Mouse (Mus musculus) ovary, adult 18-20 months (tissue): ENCODE measurements around the gene Dppa2.
"Not testable (repeated sequence)": the region's sequence is repeated elsewhere in the genome, so short reads cannot be mapped to it uniquely, and the experiment has no call there.

Experiments
- DNase-seq: peaks from one replicate; pipeline ENCODE4 v3.0.0; 2022; ENCODE audit warnings: low spot score, mixed read lengths

The Dppa2 gene

GRCm38 (mm10) chr16:48303509-48303908 lies at the start of gene Dppa2:
Gene Dppa2 (plus strand): TSS chr16:48303908.
- no peak for DNase-seq

- DNase-seq: no peak
Measured at GRCm38 (mm10) chr16:48254584-48254983, 49.1 kb upstream of the Dppa2 start.

- DNase-seq: no peak
Measured at GRCm38 (mm10) chr16:48259519-48259918, 44.2 kb upstream of the Dppa2 start.

GRCm38 (mm10) chr16:48262901-48263300 lies 40.8 kb upstream of the Dppa2 start:
- DNase-seq: no peak

GRCm38 (mm10) chr16:48265856-48266255 lies 37.9 kb upstream of the Dppa2 start:
- DNase-seq: peak; percentile 2

GRCm38 (mm10) chr16:48276940-48277339 lies 26.8 kb upstream of the Dppa2 start:
- no peak for DNase-seq

GRCm38 (mm10) chr16:48280883-48281282 lies 22.8 kb upstream of the Dppa2 start:
- DNase-seq: no peak

- DNase-seq: no peak
Measured at GRCm38 (mm10) chr16:48282801-48283200, 20.9 kb upstream of the Dppa2 start.

GRCm38 (mm10) chr16:48283517-48283916 lies 20.2 kb upstream of the Dppa2 start, which contains the start of gene Dppa4:
Gene Dppa4 (plus strand): TSS chr16:48283733.
- DNase-seq: no peak

- DNase-seq: no peak
Measured at GRCm38 (mm10) chr16:48285517-48285916, 18.2 kb upstream of the Dppa2 start.

GRCm38 (mm10) chr16:48297384-48298136 lies 6.1 kb upstream of the Dppa2 start:
- no peak for DNase-seq

- no peak for DNase-seq
Measured at GRCm38 (mm10) chr16:48299884-48300283, 3.8 kb upstream of the Dppa2 start.

GRCm38 (mm10) chr16:48303983-48304382 lies 275 bp downstream of the Dppa2 start:
- DNase-seq: no peak

- DNase-seq: not testable (repeated sequence)
Measured at GRCm38 (mm10) chr16:48308916-48309315, 5.2 kb downstream of the Dppa2 start.

GRCm38 (mm10) chr16:48309912-48310630 lies 6.4 kb downstream of the Dppa2 start:
- DNase-seq: no peak

- DNase-seq: no peak
Measured at GRCm38 (mm10) chr16:48315294-48315693, 11.6 kb downstream of the Dppa2 start.

GRCm38 (mm10) chr16:48320781-48321180 lies 17.1 kb downstream of the Dppa2 start:
- no peak for DNase-seq

- DNase-seq: no peak
Measured at GRCm38 (mm10) chr16:48323133-48323532, 19.4 kb downstream of the Dppa2 start.

GRCm38 (mm10) chr16:48323602-48324345 lies 20.1 kb downstream of the Dppa2 start:
- DNase-seq: no peak

- no peak for DNase-seq
Measured at GRCm38 (mm10) chr16:48326903-48327302, 23.2 kb downstream of the Dppa2 start.

- no peak for DNase-seq
Measured at GRCm38 (mm10) chr16:48328420-48328819, 24.7 kb downstream of the Dppa2 start.

GRCm38 (mm10) chr16:48331822-48332221 lies 28.1 kb downstream of the Dppa2 start:
- DNase-seq: no peak

- no peak for DNase-seq
Measured at GRCm38 (mm10) chr16:48335326-48335725, 31.6 kb downstream of the Dppa2 start.
